Mouse (Mus musculus) liver, adult 2 months (tissue): ENCODE data around the gene Gps1.

Experiments used
- CTCF ChIP-seq: fragments of 200-500 bp; IDR thresholded peaks from 2 replicates; pipeline ENCODE4 v1.5.1; 2011; ENCODE audit warnings: low read depth, low read length, control low read depth
- POLR2A ChIP-seq: fragments of 200-500 bp; IDR thresholded peaks from 2 replicates; pipeline ENCODE4 v1.6.1; 2011; ENCODE audit warnings: low read length, control low read depth; ENCODE audit not compliant: insufficient read depth; ENCODE audit errors: extremely low read depth

GRCm38 (mm10) chr11:120783426-120784063 lies 527 bp upstream of the Gps1 start:
- TF ChIP-seq POLR2A (no peak), CTCF (no peak)
